Mouse (Mus musculus): Measurements from ENCODE around the gene Rbm33. TPM values are rescaled to one million over a fixed set of nuclear protein-coding genes. Genes with fewer than 3 reads are reported as not detected.

The Rbm33 gene
- polyA plus RNA-seq (2015; fragmentation: Nextera tagmentation; extraction: Ambion mirVana): 6.4 TPM in 2 replicates

GRCm38 (mm10) chr5:28316722-28317245 lies at the start of gene Rbm33:
Gene Rbm33 (plus strand): TSS chr5:28317121.
- under 1% methylated on average over 76 of the region's 76 CpGs for WGBS (ENCODE audit: insufficient replicate concordance)
- Histone ChIP-seq H3K9ac (peak within 1 kb of the TSS; percentile 98), H3K27me3 (no peaks in the 10 kb centered on the region), H3K9me3 (replicated peaks) (no peaks in the 10 kb centered on the region), H3K36me3 (replicated peaks) (0 out of 2 replicates have a peak, but pooled peaks cover 3% of the 10 kb centered on the region), H3K4me3 (replicated peaks) (peak within 1 kb of the TSS; percentile 93), H3K4me1 (replicated peaks) (peaks cover 41% of the 10 kb centered on the region), H3K27ac (replicated peaks) (peak within 1 kb of the TSS; percentile 99), H3K4me2 (peak within 1 kb of the TSS; percentile 87)
- ATAC-seq (ENCODE audit: insufficient read depth): peak; percentile 92

GRCm38 (mm10) chr5:28267576-28267975 lies 49.3 kb upstream of the Rbm33 start:
- no peak overlapping the region for H3K4me2 ChIP-seq
- peaks cover 23% of the 10 kb centered on the region for H3K4me1 ChIP-seq (replicated peaks)
- 59% methylated on average over 2 of the region's 2 CpGs for WGBS (ENCODE audit: insufficient replicate concordance)
- H3K27me3 ChIP-seq: 0 out of 2 replicates have a peak, but pooled peaks cover 3% of the 10 kb centered on the region
- no peaks in the 10 kb centered on the region for H3K9me3 ChIP-seq (replicated peaks)
- no peak overlapping the region for H3K9ac ChIP-seq
- ATAC-seq (ENCODE audit: insufficient read depth): no peak
- no peak overlapping the region for H3K4me3 ChIP-seq (replicated peaks)
- no peaks in the 10 kb centered on the region for H3K36me3 ChIP-seq (replicated peaks)
- no peak overlapping the region for H3K27ac ChIP-seq (replicated peaks)

GRCm38 (mm10) chr5:28269469-28269991 lies 47.4 kb upstream of the Rbm33 start:
- Histone ChIP-seq H3K36me3 (replicated peaks) (no peaks in the 10 kb centered on the region), H3K27me3 (0 out of 2 replicates have a peak, but pooled peaks cover 3% of the 10 kb centered on the region), H3K4me2 (peak overlapping the region; percentile 45), H3K9me3 (replicated peaks) (no peaks in the 10 kb centered on the region), H3K4me1 (replicated peaks) (peaks cover 23% of the 10 kb centered on the region), H3K4me3 (replicated peaks) (no peak overlapping the region), H3K9ac (no peak overlapping the region), H3K27ac (replicated peaks) (peak overlapping the region; percentile 53; the same call in 1 of the 2 replicates)
- WGBS (ENCODE audit: insufficient replicate concordance): 8% methylated on average over 6 of the region's 6 CpGs
- peak; percentile 86 for ATAC-seq (ENCODE audit: insufficient read depth)

- peaks cover 23% of the 10 kb centered on the region for H3K4me1 ChIP-seq (replicated peaks)
Measured at GRCm38 (mm10) chr5:28272836-28273235, 44.1 kb upstream of the Rbm33 start.

GRCm38 (mm10) chr5:28277279-28277678 lies 39.6 kb upstream of the Rbm33 start:
- no peak for ATAC-seq (ENCODE audit: insufficient read depth)
- H3K4me1 ChIP-seq (replicated peaks): no peaks in the 10 kb centered on the region
- H3K9ac ChIP-seq: no peak overlapping the region
- H3K4me3 ChIP-seq (replicated peaks): no peak overlapping the region
- H3K27ac ChIP-seq (replicated peaks): no peak overlapping the region
- H3K36me3 ChIP-seq (replicated peaks): no peaks in the 10 kb centered on the region
- peaks cover 5% of the 10 kb centered on the region; the same call in 1 of the 2 replicates for H3K27me3 ChIP-seq
- 49% methylated on average over 2 of the region's 2 CpGs for WGBS (ENCODE audit: insufficient replicate concordance)
- no peaks in the 10 kb centered on the region for H3K9me3 ChIP-seq (replicated peaks)
- no peak overlapping the region for H3K4me2 ChIP-seq

More at GRCm38 (mm10) chr5:28272836-28273235, 44.1 kb upstream of the Rbm33 start:
- Histone ChIP-seq H3K4me3 (replicated peaks) (no peak overlapping the region), H3K27ac (replicated peaks) (no peak overlapping the region), H3K9ac (no peak overlapping the region), H3K9me3 (replicated peaks) (no peaks in the 10 kb centered on the region), H3K36me3 (replicated peaks) (no peaks in the 10 kb centered on the region), H3K27me3 (peaks cover 5% of the 10 kb centered on the region; the same call in 1 of the 2 replicates), H3K4me2 (no peak overlapping the region)
- 60% methylated on average over 2 of the region's 2 CpGs for WGBS (ENCODE audit: insufficient replicate concordance)
- ATAC-seq (ENCODE audit: insufficient read depth): no peak

GRCm38 (mm10) chr5:28289111-28289510 lies 27.8 kb upstream of the Rbm33 start:
- H3K27ac ChIP-seq (replicated peaks): no peak overlapping the region
- no peak for ATAC-seq (ENCODE audit: insufficient read depth)
- H3K36me3 ChIP-seq (replicated peaks): no peaks in the 10 kb centered on the region
- H3K4me2 ChIP-seq: no peak overlapping the region
- no peaks in the 10 kb centered on the region for H3K4me1 ChIP-seq (replicated peaks)
- no peak overlapping the region for H3K9ac ChIP-seq
- no peaks in the 10 kb centered on the region for H3K27me3 ChIP-seq
- H3K9me3 ChIP-seq (replicated peaks): no peaks in the 10 kb centered on the region
- no peak overlapping the region for H3K4me3 ChIP-seq (replicated peaks)
- WGBS (ENCODE audit: insufficient replicate concordance): 33% methylated on average over 3 of the region's 3 CpGs

- Histone ChIP-seq H3K9me3 (replicated peaks) (no peaks in the 10 kb centered on the region), H3K4me2 (no peak overlapping the region), H3K36me3 (replicated peaks) (no peaks in the 10 kb centered on the region), H3K4me3 (replicated peaks) (no peak overlapping the region), H3K9ac (no peak overlapping the region), H3K4me1 (replicated peaks) (no peaks in the 10 kb centered on the region), H3K27me3 (no peaks in the 10 kb centered on the region), H3K27ac (replicated peaks) (no peak overlapping the region)
- ATAC-seq (ENCODE audit: insufficient read depth): no peak
- 43% methylated on average over 1 of the region's 1 CpGs for WGBS (ENCODE audit: insufficient replicate concordance)
Measured at GRCm38 (mm10) chr5:28290630-28291029, 26.3 kb upstream of the Rbm33 start.

GRCm38 (mm10) chr5:28291118-28291850 lies 25.6 kb upstream of the Rbm33 start:
- WGBS (ENCODE audit: insufficient replicate concordance): 38% methylated on average over 5 of the region's 5 CpGs
- Histone ChIP-seq H3K27ac (replicated peaks) (no peak overlapping the region), H3K4me2 (no peak overlapping the region; the same call in 1 of the 2 replicates), H3K9me3 (replicated peaks) (no peaks in the 10 kb centered on the region), H3K27me3 (no peaks in the 10 kb centered on the region), H3K9ac (no peak overlapping the region), H3K36me3 (replicated peaks) (no peaks in the 10 kb centered on the region), H3K4me1 (replicated peaks) (no peaks in the 10 kb centered on the region), H3K4me3 (replicated peaks) (no peak overlapping the region)
- no peak; the same call in 1 of the 2 replicates for ATAC-seq (ENCODE audit: insufficient read depth)

GRCm38 (mm10) chr5:28292281-28292680 lies 24.6 kb upstream of the Rbm33 start:
- 32% methylated on average over 3 of the region's 3 CpGs for WGBS (ENCODE audit: insufficient replicate concordance)
- Histone ChIP-seq H3K4me3 (replicated peaks) (no peak overlapping the region), H3K9me3 (replicated peaks) (no peaks in the 10 kb centered on the region), H3K27me3 (no peaks in the 10 kb centered on the region), H3K4me1 (replicated peaks) (no peaks in the 10 kb centered on the region), H3K36me3 (replicated peaks) (no peaks in the 10 kb centered on the region), H3K9ac (no peak overlapping the region), H3K4me2 (no peak overlapping the region), H3K27ac (replicated peaks) (no peak overlapping the region)
- ATAC-seq (ENCODE audit: insufficient read depth): no peak

GRCm38 (mm10) chr5:28293990-28294389 lies 22.9 kb upstream of the Rbm33 start:
- Histone ChIP-seq H3K4me1 (replicated peaks) (no peaks in the 10 kb centered on the region), H3K4me3 (replicated peaks) (no peak overlapping the region), H3K9ac (no peak overlapping the region), H3K9me3 (replicated peaks) (no peaks in the 10 kb centered on the region), H3K27ac (replicated peaks) (no peak overlapping the region), H3K27me3 (no peaks in the 10 kb centered on the region), H3K36me3 (replicated peaks) (no peaks in the 10 kb centered on the region), H3K4me2 (no peak overlapping the region)
- no peak for ATAC-seq (ENCODE audit: insufficient read depth)
- 2% methylated on average over 6 of the region's 6 CpGs for WGBS (ENCODE audit: insufficient replicate concordance)

GRCm38 (mm10) chr5:28298161-28298560 lies 18.8 kb upstream of the Rbm33 start:
- 26% methylated on average over 5 of the region's 5 CpGs for WGBS (ENCODE audit: insufficient replicate concordance)
- Histone ChIP-seq H3K4me1 (replicated peaks) (no peaks in the 10 kb centered on the region), H3K27ac (replicated peaks) (no peak overlapping the region), H3K36me3 (replicated peaks) (no peaks in the 10 kb centered on the region), H3K9ac (no peak overlapping the region), H3K4me2 (no peak overlapping the region), H3K4me3 (replicated peaks) (no peak overlapping the region), H3K27me3 (no peaks in the 10 kb centered on the region), H3K9me3 (replicated peaks) (no peaks in the 10 kb centered on the region)
- ATAC-seq (ENCODE audit: insufficient read depth): no peak

Measured in liver, embryonic 15.5 days (tissue).